Mouse (Mus musculus) lung, postnatal 0 days (tissue): ENCODE data around the gene Sept11.

Source experiments
- CTCF ChIP-seq: IDR thresholded peaks from 2 replicates; pipeline ENCODE4 v1.5.1; 2016; ENCODE audit warnings: antibody characterized with exemption, mild to moderate bottlenecking
- EP300 ChIP-seq: IDR thresholded peaks from 2 replicates; pipeline ENCODE4 v1.6.1; 2016; ENCODE audit warnings: antibody characterized with exemption, mild to moderate bottlenecking, control low read depth

DNA sequence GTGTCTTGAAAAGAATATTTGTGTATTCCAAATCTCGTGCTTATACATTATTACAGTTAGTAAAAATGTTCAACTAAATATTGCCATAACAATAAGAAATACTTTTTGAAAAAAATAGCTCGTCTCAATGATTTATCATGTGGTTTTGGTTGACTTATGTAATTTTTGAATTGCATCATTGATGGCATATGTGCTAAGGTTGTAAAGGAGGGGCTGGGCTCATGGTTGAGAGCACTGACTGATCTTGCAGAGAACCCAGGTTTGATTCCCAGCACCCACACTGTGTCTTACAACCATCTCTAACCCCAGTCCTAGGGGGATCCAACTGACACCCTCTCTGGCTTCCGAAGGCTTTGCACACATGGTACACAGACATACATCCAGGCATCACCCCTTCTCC is 19.1 kb downstream of the Sept11 start:
- TF ChIP-seq EP300 (no peak), CTCF (no peak)
